Mouse (Mus musculus) activated CD4-positive, CD25-positive, alpha-beta regulatory T cell, adult 4 months (primary cell): ENCODE measurements around the gene Cysltr2. TPM values are rescaled to one million over a fixed set of nuclear protein-coding genes. Genes with fewer than 3 reads are reported as not detected.

ENCODE experiments used
- ATAC-seq: one replicate; pipeline ENCODE4 v1.8.0; 2017
- polyA plus RNA-seq, 2 experiments: library from polyadenylated mRNA; unstranded; fragments of 100-300 nt; shearing (Covaris generic); gene quantifications; one replicate each; pipeline ENCODE4 v1.2.1; 2017

Cysltr2 gene
- 10 to 100 TPM; 24.1 to 26.9 TPM for polyA plus RNA-seq

DNA sequence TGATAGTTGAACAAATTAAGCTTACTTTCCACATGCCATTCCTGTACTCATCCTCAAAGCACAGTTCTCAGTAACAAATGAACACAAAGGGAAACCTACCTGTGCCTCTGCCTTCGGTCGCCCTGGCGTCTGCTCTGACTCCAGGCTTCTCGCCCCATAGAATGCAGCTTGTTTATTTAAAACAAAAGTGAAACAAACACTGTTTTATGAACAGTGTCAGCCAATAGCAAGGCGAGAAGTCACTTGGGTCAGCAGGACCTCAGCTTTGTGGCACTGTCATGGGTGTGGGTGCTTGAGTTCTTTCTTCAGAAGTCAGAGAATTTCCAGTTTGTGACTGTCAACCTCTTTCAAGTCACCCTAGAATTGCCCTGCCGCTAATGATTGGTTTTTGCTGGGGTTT lies at the start of gene Cysltr2:
Cysltr2 (minus strand) TSS at position 178 of the 400 bp plus-strand sequence.
- peak; percentile 90 for ATAC-seq

DNA sequence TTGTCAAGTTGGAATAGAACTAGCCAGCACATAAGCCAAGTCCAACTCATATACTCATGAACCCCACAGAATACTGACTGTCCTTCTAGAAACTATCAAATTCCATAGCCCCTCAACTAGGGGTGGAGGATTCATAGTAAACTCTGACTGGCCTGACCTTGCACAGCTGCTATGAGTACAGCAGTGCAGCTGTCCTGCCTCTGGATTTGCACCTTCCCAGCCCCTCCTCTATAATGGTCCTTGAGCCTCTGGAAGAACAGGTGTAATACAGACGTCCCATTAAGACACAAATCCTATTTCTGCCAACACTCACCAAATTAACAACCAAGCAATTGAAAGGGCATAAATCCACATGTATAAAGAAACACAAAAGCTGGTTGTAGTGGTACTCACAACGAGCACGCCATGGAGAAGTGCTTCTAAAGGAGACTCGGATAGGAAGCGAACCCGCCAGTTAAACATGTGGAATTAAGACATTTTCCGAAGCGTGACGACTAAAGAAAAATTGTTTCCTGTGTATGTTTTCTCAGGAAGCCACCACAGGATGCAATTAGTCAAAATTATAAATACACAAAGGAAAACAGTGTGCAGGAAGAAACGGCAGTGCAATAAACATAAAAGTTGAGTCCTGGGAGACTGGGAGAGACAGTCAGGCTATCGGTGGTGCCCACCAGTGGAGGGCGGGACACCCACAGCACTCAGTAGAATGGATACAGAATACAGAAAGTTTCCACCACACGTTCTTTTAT lies 46.1 kb upstream of the Cysltr2 start:
- no peak for ATAC-seq

DNA sequence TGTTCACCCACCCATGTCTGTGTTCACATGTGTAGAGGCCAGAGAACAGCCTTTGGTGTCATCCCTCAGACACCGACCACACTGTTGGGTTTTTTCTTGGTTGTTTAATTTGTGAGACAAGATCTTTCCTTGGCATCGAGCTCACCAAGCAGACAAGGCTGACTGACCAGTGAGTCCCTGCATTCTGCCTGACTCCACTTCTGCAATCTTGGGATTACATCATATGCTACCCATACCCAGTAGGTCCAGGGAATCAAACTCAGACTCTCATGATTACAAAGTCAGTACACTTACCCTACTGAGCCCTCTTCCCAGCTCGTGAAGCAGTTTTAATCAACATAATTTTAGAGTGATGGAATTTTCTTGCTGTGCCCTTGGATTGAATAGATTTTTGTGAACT lies 44.0 kb upstream of the Cysltr2 start:
- ATAC-seq: no peak

DNA sequence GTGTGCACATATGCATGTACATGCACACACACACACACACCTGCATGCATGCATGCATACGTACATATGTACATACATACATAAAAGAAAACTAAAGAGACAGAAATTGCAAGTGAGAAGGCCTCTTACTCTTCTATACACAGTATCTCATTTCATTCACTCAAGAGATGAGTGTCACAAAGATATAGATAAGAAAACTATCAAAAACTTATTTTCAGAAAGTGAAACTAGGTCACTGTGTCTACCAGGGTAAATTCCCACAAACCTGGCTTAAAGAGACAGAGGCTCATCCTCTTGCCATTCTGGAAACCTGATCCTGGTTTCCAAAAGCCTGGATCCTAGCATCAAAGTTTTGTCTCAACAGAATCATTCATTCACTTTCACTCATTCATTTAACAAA lies 39.3 kb upstream of the Cysltr2 start:
- peak; percentile 80 for ATAC-seq

DNA sequence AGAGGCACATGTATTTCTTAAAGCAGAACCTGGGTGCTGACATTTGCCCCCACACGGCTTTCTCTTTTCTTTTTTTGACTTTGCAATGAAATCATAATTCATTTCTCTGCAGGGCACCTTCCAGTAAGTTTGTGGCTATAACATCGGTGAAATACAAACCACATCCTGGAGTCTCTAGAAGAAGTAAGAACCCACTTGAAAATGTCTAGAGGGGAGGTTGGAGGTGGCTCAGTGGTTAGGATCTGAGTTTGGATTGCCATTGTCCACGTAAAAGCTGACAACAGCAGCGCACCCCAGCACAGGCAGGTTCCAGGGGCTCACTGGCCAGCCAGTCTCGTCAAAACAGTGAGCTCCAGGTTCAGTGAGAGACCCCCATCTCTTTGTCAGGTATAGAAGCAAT lies 38.8 kb upstream of the Cysltr2 start:
- peak; percentile 74 for ATAC-seq

DNA sequence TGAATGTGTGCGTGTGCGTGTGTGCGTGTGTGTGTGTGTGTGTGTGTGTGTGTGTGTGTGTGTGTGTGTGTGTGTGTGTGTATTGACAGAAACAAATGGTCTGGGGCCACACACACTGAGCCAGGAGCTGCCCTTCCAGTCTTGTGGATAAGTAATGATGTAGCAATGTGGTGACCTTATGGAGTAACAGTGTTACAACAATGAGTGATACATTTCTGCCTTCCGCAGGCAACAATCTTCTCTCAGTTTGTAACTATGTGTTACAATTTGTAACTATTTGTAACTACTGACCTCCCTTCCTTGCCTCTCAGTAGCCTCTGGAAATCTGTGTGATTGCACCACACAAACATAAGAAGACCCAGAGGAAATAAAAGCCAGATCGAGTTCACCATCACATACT lies 38.3 kb upstream of the Cysltr2 start:
- no peak for ATAC-seq

DNA sequence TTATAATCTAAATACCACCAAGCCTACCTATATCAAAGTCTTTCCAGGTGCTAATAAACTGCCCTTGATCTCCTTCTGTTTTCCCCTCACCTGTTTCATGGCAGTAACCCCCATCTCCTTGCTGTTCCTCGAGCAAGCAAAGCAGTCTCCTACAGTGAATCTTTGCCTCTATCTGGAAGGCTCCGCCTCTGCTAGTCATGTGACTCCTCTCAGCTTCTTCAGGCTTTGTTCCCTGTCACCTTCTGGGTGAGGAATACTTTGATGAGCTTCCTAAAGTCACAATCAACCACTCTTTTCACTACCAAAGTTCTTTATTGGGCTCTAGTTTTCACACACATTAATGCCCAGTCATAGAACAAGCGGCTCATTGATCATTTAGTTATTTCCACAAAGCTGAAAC lies 37.5 kb upstream of the Cysltr2 start:
- no peak for ATAC-seq

DNA sequence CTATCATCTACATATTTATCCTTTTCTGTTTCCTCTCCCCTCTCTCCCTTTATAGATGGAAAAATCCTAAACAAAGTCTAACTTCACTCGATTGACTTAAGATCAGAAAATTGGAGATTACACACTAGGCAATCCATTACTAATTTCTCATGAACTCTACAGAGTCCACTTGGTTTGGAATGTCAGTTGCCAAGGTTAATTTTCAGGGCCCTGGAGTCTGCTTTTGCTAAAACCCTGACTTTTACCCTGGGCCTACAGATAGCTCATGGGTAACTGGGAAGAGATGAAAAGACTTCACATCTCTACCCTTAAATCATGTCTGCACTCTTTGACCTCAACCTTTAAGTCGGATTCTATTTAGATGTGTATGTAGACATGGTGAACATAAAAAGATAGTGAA lies 34.6 kb upstream of the Cysltr2 start:
- ATAC-seq: no peak

DNA sequence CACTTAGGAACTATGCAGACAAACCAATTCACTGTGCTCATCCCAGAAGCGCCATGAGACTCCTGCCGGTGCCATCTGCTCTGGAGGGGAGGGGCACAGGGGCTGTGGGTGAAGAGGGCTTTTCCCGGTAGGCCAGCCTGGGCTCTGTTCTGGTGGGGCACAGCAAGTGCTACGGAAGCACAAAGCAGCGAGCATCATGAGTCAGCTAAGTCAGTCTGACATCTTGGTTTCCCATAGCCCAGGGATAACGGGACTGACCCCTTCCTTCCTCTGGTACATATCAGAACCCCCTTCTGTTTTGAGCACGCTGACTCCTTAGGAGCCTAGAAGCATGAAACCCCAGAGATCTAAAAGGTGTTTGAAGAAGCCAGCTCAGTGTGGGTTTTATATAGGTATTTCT lies 15.5 kb upstream of the Cysltr2 start:
- no peak for ATAC-seq

DNA sequence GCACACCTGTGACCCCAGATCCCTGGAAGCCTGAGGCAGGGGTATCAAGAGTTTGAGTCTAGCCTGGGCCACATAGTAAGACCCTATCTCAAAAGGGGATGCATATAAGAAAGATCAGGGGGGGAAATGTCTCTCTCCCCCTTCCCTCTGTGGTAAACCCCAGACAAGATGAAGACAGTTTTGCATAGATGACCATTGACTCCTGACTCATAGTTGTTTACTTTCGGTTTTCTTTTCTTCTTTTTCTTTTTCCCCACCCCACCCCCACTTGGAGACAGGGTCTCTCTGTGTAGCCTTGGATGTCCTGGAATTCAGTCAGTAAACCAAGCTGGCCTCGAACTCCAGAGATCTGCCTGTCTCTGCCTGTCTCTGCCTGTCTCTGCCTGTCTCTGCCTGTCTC lies 9.8 kb upstream of the Cysltr2 start:
- ATAC-seq: no peak

DNA sequence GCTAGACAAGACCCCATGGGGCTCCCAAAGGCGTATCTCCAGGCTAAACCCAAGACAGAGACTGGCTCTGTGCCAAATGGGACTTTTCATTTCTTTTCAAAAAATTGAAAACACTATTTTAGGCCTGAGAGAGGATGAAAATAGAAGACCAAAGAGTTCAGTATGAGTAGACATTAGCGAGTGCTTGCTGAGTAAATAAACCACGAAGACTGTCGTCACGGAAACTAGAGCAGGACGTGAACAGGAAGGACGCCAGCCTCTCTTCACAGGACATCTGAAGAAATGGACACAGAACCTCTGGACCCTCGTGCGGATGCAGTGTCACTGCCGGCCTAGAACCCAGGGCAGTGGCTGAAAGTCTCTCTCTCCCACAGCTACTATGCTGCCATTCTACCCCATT lies 8.8 kb upstream of the Cysltr2 start:
- ATAC-seq: peak; percentile 68

DNA sequence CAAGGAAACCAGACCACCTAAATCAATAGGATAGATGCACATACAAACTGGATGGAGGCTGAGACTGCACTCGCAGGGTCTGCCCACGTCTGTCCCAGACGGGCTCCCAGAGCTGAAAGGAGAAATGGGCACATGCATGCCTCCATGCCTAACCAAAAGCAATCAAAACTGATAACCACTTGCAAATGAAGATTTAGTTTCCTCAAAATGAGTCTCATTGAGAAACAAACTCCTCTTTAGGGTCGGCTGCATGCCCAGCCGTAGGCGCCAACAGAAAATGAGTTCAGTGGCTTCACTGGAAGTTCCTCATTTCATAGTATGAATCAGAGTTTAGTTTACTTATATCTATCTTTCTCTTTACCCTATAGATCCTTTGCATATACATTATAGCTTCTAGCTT lies 7.9 kb upstream of the Cysltr2 start:
- ATAC-seq: no peak

DNA sequence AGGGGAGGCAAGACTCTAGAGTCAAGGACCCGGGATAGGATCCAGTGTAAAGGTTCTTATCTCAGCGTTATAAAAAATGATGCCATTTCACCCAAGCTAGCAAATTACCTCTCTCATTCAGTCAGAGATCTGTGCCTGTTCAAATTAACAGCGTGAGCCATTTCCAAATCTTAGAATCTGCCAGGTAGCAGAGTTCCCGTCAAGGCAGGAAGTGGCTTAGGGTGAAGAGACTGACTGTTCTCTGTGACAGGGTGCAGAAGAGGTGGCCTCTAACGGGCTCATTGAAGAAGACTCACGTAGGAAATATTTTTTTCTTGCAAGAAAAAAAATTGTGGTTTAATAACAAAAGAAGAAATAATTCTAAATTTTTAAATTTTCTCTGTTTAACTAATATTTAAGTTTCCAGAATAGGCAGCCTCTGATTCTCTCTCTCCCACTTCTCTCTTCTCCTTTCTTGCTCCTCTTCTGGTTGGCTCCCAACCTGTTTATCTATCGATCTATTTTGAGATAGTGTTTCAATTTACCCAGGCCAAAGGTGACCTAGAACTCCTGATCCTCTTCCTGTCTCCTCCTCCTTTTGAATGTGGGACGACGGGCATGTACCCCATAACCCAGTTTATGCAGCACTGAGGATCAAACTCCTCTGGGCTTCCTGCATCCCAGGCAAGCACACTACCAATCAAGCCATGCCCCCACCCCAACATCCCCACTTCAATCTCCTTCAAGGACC lies 3.5 kb downstream of the Cysltr2 start:
- peak; percentile 81 for ATAC-seq

DNA sequence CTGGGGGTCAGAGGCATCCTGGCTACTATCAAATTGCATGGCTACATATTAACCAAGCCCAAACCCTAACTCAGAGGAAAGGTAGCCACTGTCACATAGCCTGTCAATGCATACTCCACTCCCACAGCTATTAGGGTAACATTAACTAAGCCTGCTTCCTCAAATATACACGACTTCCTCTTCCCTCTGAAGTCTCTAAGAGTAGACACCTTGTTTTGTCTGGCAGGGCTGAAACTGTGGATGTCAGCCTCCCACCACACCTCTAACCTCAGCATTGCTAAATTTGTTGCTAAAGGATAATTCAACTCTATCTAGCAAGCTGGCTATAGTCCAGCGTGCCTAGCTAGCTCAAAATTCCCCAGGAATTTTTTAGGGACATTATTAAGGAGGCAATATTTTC lies 7.2 kb downstream of the Cysltr2 start:
- no peak for ATAC-seq

DNA sequence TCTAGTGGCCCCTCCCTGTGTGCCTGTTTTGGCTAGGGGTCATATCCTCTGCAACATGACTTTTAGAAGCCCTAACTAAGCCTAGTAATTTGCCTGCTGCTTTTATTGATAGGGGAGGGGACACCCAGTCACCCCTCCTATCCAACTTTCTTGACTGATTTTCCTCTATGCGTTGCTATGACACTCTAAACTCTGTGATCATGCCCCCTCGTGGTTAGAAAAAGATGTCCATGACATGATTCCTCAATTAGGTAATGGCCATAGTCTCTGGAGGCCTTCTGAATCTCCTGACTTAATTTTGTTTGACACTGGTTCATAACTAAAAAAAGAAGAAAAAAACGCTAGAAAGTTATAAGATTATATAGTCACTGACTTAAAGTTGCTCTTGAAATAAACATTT lies 15.6 kb downstream of the Cysltr2 start:
- no peak for ATAC-seq

DNA sequence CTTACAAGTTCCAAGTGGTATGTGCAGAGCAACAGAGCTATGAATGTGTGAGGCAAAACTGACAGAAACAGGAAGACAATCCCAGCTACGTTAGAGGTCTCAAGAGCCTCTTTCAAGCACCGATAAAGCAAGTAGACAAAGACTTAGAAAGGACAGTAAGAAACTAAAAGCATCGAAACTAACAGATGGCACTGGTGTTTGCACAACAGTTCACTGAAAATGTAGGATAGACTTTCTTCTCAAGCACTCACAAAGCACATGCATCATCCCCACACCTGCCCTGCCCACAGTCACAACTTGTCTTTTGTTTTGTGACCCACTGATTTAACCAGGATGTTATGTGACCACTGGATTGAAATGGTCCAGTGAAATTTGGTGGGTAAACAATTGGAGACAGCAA lies 17.7 kb downstream of the Cysltr2 start:
- no peak for ATAC-seq

DNA sequence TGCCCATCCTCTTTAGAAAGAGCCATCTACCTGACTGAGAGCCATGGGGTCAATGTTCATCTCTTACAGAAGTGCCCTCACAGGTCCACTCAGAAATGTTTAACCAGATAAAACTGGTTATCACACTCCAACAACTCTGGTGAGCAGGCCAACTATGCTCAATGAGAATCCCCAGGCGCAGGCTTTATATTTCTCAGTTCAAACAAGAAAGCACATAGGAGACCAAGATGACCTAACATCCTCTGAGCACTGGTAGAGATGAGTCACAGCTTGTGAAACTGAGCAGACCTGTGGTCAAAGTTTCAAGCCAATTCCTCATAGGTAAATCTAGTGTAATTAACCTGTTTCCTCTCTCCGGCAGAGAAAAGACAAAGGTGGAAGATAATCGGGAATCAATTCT lies 31.6 kb downstream of the Cysltr2 start:
- ATAC-seq: no peak

DNA sequence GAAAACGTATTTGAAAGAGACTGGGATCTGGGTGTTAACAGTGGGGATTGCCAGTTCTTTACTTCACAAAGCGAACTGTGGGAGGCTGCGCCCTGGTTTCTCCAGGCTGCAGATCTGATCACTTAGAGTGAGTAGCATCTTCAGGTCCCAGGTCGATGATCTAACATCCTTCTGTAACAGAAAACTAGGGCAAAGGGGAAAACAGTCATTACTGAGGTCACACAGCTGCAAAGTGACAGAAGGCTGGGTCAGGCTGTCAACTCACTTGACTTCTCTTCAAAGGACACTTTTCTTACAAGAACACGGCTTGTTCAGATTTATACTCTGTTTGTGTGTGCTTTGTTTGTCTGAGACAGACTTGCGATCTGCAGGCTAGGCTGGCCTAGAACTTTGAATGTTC lies 33.5 kb downstream of the Cysltr2 start:
- ATAC-seq: no peak

DNA sequence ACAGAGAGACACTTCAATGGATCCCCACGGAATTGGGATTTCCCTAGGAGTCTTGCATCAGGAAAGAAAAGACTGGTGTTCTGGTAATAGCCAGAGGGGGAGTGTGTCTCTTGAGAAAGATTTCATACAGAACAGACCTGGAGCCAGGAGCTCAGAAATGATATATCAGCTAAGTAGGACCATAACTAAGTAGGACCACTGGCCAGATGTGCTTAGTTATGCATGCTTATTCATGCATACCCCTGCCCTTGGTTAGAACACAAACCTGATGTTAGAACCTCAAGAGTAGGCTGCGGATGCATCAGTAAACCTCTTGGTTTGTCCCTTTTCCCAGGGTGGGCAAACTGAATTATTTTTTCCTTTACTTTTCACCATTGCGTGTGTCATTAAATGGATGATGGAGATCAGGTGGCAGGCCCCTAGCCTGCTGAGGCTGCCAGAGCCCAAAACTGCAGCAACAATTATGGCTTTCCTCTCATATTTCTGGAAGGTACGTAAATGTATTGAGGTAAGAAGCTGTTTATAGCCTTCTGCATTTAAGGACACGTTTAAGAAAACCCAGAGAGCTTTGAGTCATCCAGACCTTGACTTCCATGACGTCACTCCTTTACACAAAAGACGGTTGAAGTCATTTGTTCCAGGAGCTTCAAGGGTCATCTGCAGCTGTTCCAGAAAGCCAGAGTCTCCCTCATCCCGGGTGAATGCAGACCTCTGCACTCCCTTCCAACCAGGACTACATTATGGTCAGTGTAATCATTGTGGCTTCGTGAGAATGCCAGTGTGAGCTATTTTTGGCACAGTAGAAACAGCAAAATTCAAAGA lies 35.0 kb downstream of the Cysltr2 start:
- ATAC-seq: no peak

DNA sequence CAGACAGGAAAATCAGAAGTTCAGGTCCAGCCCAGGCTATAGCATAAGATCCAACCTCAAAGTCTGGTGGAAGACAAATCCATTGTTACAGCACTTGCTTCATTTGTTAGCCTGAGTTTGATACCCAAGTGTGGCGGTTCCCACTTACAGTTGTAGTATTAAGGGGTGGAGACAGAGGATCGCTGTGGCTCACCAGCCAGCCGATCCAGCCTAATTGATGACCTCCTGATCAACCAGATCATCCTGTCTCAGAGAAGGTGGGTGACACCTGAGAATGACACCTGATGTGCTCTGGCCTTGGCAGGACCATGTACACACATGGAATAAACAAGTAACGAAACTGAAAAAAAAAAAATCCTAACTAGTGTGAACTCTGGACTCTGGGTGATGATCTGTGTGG lies 47.1 kb downstream of the Cysltr2 start:
- ATAC-seq: no peak

DNA sequence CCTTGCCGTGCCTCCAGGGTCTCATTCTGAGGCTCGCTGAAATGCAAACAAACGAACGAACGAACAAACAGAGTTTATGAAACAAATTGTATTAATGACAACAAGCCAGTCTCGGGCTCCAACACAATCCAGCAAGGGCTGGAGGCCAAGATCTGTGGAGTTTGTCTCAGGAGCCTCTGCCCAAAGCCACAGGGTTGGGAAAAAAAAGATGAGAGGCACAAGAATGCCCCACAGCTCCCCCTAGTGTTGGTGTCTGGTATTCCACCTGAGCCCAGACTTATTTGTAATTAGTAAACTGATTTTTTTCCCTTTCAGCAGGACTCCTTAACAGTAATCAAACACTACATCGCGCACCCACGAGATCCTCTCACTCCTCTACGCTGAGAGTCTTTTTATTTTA lies 48.6 kb downstream of the Cysltr2 start:
- no peak for ATAC-seq

DNA sequence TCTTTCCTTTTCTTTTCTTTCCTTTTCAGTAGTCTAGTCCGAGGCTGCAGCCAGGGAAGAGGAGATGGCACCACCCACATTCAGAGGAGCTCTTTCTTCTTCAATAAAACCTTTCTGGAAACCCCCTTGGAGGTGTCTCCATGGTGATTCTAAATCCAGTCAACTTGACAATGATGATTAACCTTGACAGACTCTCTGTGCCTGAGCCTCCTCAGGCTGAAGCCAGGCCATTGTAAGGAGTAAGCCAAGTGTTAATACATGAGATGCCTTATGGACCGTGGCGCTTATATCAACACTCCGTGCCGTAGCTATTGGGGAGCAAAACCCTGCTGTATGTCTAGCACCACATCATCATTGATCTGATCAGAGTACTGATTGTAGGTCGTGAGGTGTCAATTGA lies 50.8 kb downstream of the Cysltr2 start:
- no peak for ATAC-seq

DNA sequence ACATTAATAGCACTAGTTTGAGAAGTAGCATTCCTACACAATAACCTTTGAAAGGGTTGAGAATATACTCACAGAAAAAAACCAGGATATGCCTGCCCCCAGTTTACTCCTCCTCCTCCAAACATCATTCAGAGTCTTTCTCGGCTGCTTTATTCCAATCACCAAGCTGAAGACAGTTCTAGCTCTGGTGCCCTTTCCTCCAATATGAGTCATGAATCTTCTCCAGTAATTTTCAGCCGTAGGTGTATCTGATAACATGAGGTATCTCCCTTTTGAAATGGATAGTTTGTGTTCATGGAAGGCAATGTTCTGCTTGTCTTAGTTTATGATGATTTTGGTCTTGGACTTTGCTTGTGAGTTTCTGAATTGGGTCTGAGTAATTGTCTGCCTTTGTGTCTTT lies 62.9 kb downstream of the Cysltr2 start:
- no peak for ATAC-seq

DNA sequence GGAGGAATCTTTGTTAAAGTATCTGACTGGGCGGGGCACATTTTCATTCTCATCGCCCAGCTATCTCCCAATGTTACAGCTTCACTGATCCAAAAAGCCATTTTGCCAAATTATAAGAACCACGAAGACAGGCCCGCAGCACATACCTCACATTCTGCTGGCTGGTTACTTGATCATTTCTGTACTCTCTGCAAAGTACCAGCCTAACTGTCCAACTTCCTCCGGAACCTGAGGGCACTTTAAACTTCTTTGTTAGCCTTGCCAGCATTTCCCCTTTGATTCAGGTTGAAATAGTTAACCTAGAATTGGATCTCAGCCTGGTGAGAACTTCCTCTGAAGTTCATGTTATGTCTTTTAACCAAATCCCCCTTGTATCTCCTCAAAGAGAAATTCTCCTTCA lies 63.8 kb downstream of the Cysltr2 start:
- no peak for ATAC-seq
